Mouse (Mus musculus) left cerebral cortex, adult 9 months (tissue): Measurements from ENCODE around the gene Ptk7.
"Not testable (repeated sequence)": the region's sequence is repeated elsewhere in the genome, so short reads cannot be mapped to it uniquely, and the experiment has no call there.

Experiments used
- DNase-seq, 2 experiments: peaks; one replicate each; pipeline ENCODE4 v3.0.0; 2022; ENCODE audit warnings: low spot score in 2 of 2

The Ptk7 gene

GRCm38 (mm10) chr17:46557321-46557720, 72.0 kb downstream of the Ptk7 start:
- DNase-seq: not testable (repeated sequence)

GRCm38 (mm10) chr17:46556584-46556945, 72.7 kb downstream of the Ptk7 start:
- DNase-seq: no peak

GRCm38 (mm10) chr17:46555673-46556583, 73.4 kb downstream of the Ptk7 start, which contains the start of gene Srf:
Gene Srf, minus strand, starts transcription at chr17:46556175.
- peak; percentile 96 to 99 for DNase-seq

DNA sequence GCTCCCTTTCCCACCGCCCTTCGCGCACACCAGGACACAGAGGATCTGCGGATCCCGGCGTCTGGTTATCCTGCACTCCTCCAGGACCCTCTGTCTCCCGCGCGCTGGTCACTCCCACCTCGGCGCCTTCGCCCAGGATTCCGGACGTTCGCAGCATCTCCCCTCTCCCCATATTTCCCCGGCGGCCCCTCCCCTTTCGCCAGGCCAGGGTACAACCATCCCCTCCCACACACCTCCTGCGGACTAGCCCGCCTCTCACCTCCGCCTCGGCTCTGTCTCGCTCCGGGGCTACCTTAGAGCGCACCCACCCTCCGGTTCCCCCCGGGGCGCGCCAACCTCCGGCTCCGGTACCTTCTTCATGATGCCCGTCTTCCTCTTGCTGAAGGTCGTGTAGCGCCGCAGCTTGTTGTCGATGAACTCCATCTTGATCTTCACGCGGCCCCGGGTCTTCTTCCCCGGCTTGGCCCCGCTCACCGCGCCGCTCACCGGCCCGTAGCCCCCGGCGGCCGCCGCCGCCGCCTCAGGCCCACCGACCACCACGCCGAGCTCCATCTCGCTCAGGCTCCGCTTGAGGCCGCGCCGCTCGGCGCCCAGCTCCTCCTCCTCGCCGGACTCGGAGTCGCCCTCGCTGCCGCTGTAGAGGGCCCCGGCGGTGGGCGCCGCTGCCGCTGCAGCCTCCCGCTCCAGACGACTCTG, 74.2 kb downstream of the Ptk7 start:
- DNase-seq: no peak

GRCm38 (mm10) chr17:46554646-46554976, 74.7 kb downstream of the Ptk7 start:
- DNase-seq: peak; percentile 26 to 59

DNA sequence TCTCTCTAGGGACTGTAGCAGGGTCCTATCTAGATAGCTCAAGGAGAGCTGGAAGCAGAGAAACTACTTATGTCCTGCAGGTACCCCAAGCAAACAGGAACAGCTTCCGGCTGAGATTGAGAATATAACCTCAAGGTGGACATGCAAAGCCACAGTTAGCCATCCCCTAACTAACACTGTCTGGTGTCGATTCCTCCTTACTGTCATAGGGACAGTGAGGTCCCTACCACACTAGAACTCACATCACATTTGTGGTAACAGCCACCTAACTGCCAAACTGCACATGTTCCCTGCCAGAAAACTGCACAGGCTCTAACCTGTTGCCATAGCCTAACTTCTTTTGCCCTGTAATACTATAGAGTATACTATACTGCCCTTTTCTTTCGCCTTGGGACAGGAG, 75.4 kb downstream of the Ptk7 start:
- DNase-seq: no peak

DNA sequence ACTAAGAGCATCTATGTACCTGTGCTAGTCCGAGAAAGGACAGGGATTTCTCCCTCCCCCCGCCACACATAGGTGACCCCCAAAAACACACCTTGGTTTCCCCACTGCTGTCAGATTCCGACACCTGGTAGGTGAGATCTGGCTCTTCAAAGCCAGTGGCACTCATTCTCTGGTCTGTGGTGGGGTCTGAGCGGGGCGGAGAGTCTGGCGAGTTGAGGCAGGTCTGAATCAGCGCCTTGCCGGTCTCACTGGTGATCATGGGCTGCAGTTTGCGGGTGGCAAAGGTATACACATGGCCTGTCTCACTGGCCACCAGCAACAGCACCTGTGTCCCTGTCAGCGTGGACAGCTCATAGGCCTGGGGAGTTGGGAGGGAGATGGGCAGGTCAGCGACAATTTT, 75.8 kb downstream of the Ptk7 start:
- DNase-seq: no peak

- peak; percentile 93 for DNase-seq
These were observed 76.4 kb downstream of the Ptk7 start for GRCm38 (mm10) chr17:46552841-46553423.

DNA sequence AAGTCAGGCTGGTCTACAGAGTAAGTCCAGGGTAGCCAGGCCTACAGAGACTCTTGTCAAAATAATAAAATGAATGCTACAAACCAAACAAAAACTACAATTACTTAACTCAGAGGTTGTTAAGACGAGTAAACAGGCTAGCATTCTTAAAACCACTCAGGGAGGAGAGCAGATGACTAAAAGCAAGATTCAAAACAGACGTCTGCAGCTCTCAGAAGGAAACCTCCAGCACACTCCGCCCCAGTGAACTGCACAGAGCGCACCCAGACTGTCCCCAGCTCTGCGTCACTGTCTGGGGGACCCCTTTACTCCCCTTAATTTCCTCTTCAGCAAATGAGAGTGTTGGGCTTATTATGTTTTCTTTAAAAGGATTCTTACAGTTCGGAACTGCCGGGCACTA, 77.2 kb downstream of the Ptk7 start:
- no peak for DNase-seq

DNA sequence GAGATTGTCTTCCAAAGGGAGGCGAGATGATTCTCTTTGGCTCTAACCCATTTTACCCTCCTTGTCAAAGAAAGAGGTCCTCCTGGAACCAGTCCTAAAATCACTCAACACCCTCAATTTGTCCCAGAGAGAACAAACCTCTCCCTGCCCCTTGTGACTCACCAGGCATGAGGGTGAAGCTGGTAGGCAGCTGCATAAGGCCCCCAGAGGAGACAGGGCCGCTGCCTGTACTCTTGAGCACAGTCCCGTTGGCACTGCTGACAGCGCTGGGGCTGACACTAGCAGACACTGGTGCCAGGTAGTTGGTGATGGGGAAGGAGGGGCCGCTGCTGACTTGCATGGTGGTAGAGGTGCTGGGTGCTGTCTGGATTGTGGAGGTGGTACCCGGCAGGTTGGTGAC, 77.9 kb downstream of the Ptk7 start:
- DNase-seq: no peak

- no peak for DNase-seq
These were observed 78.4 kb downstream of the Ptk7 start for GRCm38 (mm10) chr17:46550904-46551303.

DNA sequence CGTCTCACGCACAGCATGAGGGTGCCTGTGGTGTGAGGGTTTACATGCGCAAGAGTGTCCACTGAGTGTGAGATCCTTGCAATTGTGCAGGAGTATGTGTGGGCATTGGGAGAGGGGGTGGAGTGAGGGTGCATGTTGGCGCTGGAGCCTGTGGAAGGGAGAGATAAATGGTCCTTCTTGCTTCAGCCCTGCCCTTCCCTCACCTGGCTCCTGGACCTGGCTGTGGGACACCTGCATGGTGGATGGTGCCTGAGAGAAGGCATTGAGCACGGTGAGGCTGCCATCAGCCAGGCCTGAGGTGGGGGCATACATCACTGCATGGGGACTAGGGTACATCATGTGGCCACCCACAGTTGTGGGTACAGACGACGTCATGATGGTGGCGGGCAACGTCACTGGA, 79.7 kb downstream of the Ptk7 start:
- no peak for DNase-seq

DNA sequence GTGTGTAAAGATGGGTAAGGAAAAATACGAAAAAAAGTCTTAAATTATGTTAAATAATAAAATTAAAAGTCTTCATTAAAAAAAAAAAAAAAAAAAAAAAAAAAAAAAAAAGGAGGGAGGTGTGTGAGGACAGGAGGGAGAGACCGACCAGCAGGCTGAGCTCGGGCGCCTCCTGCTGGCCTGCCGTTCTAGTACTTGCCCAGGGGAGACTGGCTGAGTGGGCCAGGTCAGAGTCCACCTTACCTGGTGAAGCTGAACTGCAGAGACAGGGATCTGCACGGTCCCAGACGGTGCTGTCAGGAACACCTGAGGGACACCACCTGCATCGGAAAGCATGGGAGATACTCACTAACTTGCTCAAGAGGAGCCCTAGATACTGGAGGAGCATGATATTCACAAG, 80.1 kb downstream of the Ptk7 start:
- DNase-seq: no peak

DNA sequence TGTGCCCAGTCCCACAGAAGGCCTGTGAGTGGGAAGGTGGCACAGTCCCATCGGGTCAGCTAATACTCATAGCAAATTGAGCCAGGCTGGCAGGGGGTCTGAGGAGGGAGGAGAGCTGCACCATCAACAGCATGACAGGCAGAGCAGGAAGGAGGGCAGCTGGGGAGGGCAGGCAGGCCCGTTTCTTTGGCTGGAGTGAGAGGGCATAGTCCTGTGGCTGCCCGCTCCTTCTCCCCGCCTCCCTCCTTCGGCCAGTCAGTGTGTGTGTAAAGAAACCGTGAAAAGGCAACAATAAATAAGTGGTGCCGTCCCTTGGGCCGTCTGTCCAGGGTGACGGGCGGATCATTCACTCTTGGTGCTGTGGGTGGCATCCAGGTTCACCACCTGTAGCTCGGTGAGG, 80.6 kb downstream of the Ptk7 start:
- DNase-seq: no peak

DNA sequence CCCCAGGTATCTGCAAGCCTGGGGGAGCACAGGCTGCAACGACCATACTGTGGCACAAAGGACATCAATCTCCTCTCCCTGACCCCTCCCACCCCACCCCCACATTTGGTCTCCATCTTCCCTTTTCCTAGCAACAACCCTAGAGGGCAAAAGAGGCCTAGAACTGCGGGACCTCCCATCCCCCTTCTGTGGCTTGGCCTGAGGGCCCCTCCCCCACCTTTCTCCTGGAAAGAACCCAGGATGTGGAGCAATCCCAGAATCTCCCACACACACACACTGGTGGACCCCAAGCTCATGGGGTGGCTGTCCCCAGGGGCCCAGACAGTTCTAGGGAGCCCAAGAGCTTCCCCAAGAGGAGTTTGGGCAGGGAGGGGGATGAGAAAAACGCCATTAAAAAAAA, 81.4 kb downstream of the Ptk7 start:
- no peak for DNase-seq

DNA sequence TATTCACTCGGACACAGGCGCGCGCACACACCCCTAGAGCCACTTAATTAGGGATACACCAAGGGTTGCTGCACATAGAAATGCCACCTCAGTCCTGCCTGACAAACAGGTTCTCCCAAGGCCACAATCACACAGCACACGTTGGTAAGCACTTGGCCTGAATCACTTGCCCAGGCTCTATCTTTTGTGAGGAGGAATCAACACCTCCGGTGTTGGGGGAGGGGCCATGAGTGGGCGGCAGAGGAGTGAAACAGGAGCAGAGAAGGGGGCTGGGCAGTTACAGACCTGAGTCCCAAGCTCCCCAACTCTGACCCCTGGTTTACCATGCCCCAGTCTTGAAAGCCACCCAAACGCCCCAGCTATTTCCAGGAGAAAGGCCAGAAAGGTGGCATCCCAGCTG, 82.3 kb downstream of the Ptk7 start:
- DNase-seq: no peak

- DNase-seq: no peak
These were observed 82.7 kb downstream of the Ptk7 start for GRCm38 (mm10) chr17:46546591-46546990.

- peak; percentile 71 to 91 for DNase-seq
These were observed 83.3 kb downstream of the Ptk7 start, which contains the start of gene Cul9 for GRCm38 (mm10) chr17:46545813-46546564. Gene Cul9, minus strand, starts transcription at chr17:46546388.

DNA sequence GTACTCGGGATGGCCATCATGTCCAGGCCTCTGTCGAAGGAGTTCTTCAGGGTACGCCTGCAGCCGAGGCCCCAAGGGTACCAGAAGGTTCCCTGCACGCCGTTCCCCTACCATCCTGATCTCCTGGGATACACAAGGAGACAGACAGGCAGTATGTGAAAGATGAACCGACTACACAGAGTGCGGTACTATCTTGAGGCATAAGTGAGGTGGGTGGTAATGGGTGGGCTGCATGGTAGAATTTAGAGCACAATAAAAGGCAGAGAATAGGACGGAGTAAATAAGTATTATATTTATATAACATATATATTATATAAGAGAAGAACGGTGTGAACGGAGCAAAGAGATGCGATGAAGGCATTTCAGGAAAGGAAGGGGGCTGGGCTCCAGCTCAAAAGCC, 85.6 kb downstream of the Ptk7 start:
- no peak for DNase-seq

DNA sequence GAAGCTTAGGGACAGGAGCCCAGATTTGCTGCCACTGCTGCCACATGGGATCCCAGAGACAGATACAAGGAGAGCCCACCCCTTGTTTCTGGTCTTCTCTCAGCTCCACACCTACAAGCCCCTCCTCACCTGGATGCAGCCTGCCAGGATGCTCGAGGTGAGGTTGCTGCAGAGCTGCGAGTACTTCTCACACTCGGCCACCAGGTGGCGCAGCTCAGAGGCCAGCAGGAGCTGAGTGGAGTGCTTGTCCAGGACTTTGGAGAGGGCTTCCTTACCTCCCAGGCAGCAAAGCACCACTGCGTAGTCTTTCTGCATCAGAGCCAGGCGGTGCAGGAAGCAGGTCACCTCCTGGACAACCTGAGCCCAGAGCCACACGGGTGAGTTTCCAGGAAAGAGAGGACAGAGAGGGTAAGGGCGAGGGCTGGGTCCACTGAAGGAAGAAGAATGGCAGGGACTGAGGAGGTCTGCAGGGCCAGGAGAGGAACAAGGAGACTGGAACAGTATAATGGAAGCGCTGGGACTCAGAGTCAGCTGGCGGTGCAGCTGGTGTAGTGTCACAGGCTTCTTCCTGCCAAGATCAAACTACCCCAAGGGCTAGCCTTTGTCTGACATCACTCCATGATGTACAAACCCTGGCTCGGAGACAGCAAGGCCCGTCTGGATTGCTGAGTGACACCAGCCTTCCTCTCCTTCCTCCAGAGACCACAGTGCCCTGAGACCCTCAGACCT, 103.6 kb downstream of the Ptk7 start:
- peak in 1 of 2 experiments; percentile 64 for DNase-seq

DNA sequence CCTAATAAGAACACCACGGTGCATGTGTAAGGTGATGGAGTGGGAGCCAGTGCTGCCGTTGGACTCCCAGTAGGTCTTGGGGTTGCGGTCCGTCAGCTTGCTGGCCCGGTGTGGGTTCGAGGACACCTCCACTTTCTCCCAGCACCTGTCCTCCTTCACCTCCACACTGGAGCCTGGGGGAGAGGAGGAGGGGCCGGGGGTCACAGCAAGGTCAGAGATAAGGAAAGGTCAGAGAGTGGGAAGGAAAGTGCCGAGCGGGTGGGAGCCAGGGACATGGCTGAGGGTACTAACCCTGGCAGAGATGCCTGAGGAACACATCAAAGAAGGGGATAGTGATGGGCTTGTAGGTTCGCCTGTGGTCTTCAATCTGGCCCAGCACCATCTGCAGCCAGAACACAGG, 104.2 kb downstream of the Ptk7 start:
- no peak for DNase-seq
